Mouse (Mus musculus): ENCODE data around the gene Prl8a6. TPM values are rescaled to one million over a fixed set of nuclear protein-coding genes. Genes with fewer than 3 reads are reported as not detected.

Gene Prl8a6
- polyA plus RNA-seq (2011; ENCODE audit: insufficient read length, low read depth, missing spikeins), result not detected in 2 replicates

GRCm38 (mm10) chr13:27438588-27438987 is at the start of gene Prl8a6:
Gene Prl8a6, minus strand, starts transcription at chr13:27438688.
- TF ChIP-seq CTCF (IDR thresholded peaks at IDR 0.05; ENCODE audit: borderline replicate concordance, insufficient read depth, low read length), result no peak
- no peak for TF ChIP-seq POLR2A (IDR thresholded peaks at IDR 0.05; ENCODE audit: low read depth, low read length)
- Histone ChIP-seq H3K27ac (ENCODE audit: insufficient read depth, low read length) (no peak within 1 kb of the TSS), H3K4me1 (ENCODE audit: control insufficient read depth, insufficient read depth, low read length) (no peaks in the 10 kb centered on the region), H3K4me3 (ENCODE audit: insufficient read depth, low read length) (no peak within 1 kb of the TSS)

GRCm38 (mm10) chr13:27433159-27433558 is 5.3 kb downstream of the Prl8a6 start:
- no peaks in the 10 kb centered on the region for H3K4me1 ChIP-seq (ENCODE audit: control insufficient read depth, insufficient read depth, low read length)
- H3K27ac ChIP-seq (ENCODE audit: insufficient read depth, low read length), result 0 out of 2 replicates have a peak overlapping the region, but pooled peaks have one; percentile 47
- H3K4me3 ChIP-seq (ENCODE audit: insufficient read depth, low read length), result no peak overlapping the region
- no peak for TF ChIP-seq POLR2A (IDR thresholded peaks at IDR 0.05; ENCODE audit: low read depth, low read length)
- no peak for TF ChIP-seq CTCF (IDR thresholded peaks at IDR 0.05; ENCODE audit: borderline replicate concordance, insufficient read depth, low read length)

- TF ChIP-seq POLR2A (IDR thresholded peaks at IDR 0.05; ENCODE audit: low read depth, low read length), result no peak
- TF ChIP-seq CTCF (IDR thresholded peaks at IDR 0.05; ENCODE audit: borderline replicate concordance, insufficient read depth, low read length), result no peak
- no peaks in the 10 kb centered on the region for H3K4me1 ChIP-seq (ENCODE audit: control insufficient read depth, insufficient read depth, low read length)
- no peak overlapping the region for H3K4me3 ChIP-seq (ENCODE audit: insufficient read depth, low read length)
- H3K27ac ChIP-seq (ENCODE audit: insufficient read depth, low read length), result no peak overlapping the region
These were observed 24.8 kb downstream of the Prl8a6 start for GRCm38 (mm10) chr13:27413640-27414039.

GRCm38 (mm10) chr13:27399061-27399724 is 39.3 kb downstream of the Prl8a6 start:
- TF ChIP-seq CTCF (IDR thresholded peaks at IDR 0.05; ENCODE audit: borderline replicate concordance, insufficient read depth, low read length) (no peak), POLR2A (IDR thresholded peaks at IDR 0.05; ENCODE audit: low read depth, low read length) (no peak)
- Histone ChIP-seq H3K4me3 (ENCODE audit: insufficient read depth, low read length) (no peak overlapping the region), H3K27ac (ENCODE audit: insufficient read depth, low read length) (no peak overlapping the region), H3K4me1 (ENCODE audit: control insufficient read depth, insufficient read depth, low read length) (no peaks in the 10 kb centered on the region)

GRCm38 (mm10) chr13:27390746-27391145 is 47.7 kb downstream of the Prl8a6 start, which contains the start of gene Prl2b1:
Gene Prl2b1, minus strand, starts transcription at chr13:27390846.
- H3K4me3 ChIP-seq (ENCODE audit: insufficient read depth, low read length), result no peak within 1 kb of the TSS
- H3K27ac ChIP-seq (ENCODE audit: insufficient read depth, low read length), result no peak within 1 kb of the TSS
- no peaks in the 10 kb centered on the region for H3K4me1 ChIP-seq (ENCODE audit: control insufficient read depth, insufficient read depth, low read length)
- TF ChIP-seq CTCF (IDR thresholded peaks at IDR 0.05; ENCODE audit: borderline replicate concordance, insufficient read depth, low read length) (no peak), POLR2A (IDR thresholded peaks at IDR 0.05; ENCODE audit: low read depth, low read length) (no peak)

Other genes with a start within 250 kb of the Prl8a6 start
- not detected in 2 replicates for gene Prl3c1, start 242.0 kb downstream of the Prl8a6 start, polyA plus RNA-seq (2011; ENCODE audit: insufficient read length, low read depth, missing spikeins)
- not detected in 2 replicates for gene Prl3b1, start 196.8 kb downstream of the Prl8a6 start, polyA plus RNA-seq (2011; ENCODE audit: insufficient read length, low read depth, missing spikeins)
- gene Prl3a1, start 179.3 kb downstream of the Prl8a6 start, polyA plus RNA-seq (2011; ENCODE audit: insufficient read length, low read depth, missing spikeins), result 0.37 TPM in 1 of 2 replicates, not detected in the other
- gene Prl6a1, start 126.1 kb downstream of the Prl8a6 start, polyA plus RNA-seq (2011; ENCODE audit: insufficient read length, low read depth, missing spikeins), result not detected in 2 replicates
- not detected in 2 replicates for gene Prl8a2, start 93.0 kb downstream of the Prl8a6 start, polyA plus RNA-seq (2011; ENCODE audit: insufficient read length, low read depth, missing spikeins)
- not detected in 2 replicates for gene Prl2b1, start 47.8 kb downstream of the Prl8a6 start, polyA plus RNA-seq (2011; ENCODE audit: insufficient read length, low read depth, missing spikeins)
- not detected in 2 replicates for gene Prl8a8, start 74.5 kb upstream of the Prl8a6 start, polyA plus RNA-seq (2011; ENCODE audit: insufficient read length, low read depth, missing spikeins)
- not detected in 2 replicates for gene Prl8a9, start 125.9 kb upstream of the Prl8a6 start, polyA plus RNA-seq (2011; ENCODE audit: insufficient read length, low read depth, missing spikeins)
- not detected in 2 replicates for gene Prl8a1, start 143.5 kb upstream of the Prl8a6 start, polyA plus RNA-seq (2011; ENCODE audit: insufficient read length, low read depth, missing spikeins)
- not detected in 2 replicates for gene Prl7b1, start 171.9 kb upstream of the Prl8a6 start, polyA plus RNA-seq (2011; ENCODE audit: insufficient read length, low read depth, missing spikeins)
- gene Prl7a1, start 203.8 kb upstream of the Prl8a6 start, polyA plus RNA-seq (2011; ENCODE audit: insufficient read length, low read depth, missing spikeins), result not detected in 2 replicates
- not detected in 2 replicates for gene Prl7a2, start 229.3 kb upstream of the Prl8a6 start, polyA plus RNA-seq (2011; ENCODE audit: insufficient read length, low read depth, missing spikeins)